Mouse (Mus musculus) cerebellum, adult 11-12 months (tissue): ENCODE measurements around the gene Ergic1.

Experiments used
- DNase-seq: peaks from one replicate; pipeline ENCODE4 v3.0.0; 2022

Ergic1 gene

GRCm38 (mm10) chr17:26631811-26632327 is 70.6 kb downstream of the Ergic1 start:
- peak; percentile 56 for DNase-seq

GRCm38 (mm10) chr17:26633186-26633585 is 71.9 kb downstream of the Ergic1 start:
- DNase-seq = no peak

- no peak for DNase-seq
Measured at GRCm38 (mm10) chr17:26633926-26634325, 72.6 kb downstream of the Ergic1 start.

GRCm38 (mm10) chr17:26634539-26634938 is 73.2 kb downstream of the Ergic1 start:
- no peak for DNase-seq

GRCm38 (mm10) chr17:26635951-26636350 is 74.7 kb downstream of the Ergic1 start:
- DNase-seq = no peak

GRCm38 (mm10) chr17:26637851-26638250 is 76.6 kb downstream of the Ergic1 start:
- DNase-seq = no peak

- peak; percentile 73 for DNase-seq
Measured at GRCm38 (mm10) chr17:26638655-26639054, 77.4 kb downstream of the Ergic1 start.

GRCm38 (mm10) chr17:26639791-26640190 is 78.5 kb downstream of the Ergic1 start:
- DNase-seq = no peak

- no peak for DNase-seq
Measured at GRCm38 (mm10) chr17:26640286-26640740, 79.0 kb downstream of the Ergic1 start.

GRCm38 (mm10) chr17:26643456-26643855 is 82.2 kb downstream of the Ergic1 start:
- DNase-seq = no peak

GRCm38 (mm10) chr17:26643993-26644392 is 82.7 kb downstream of the Ergic1 start:
- DNase-seq = no peak

GRCm38 (mm10) chr17:26644509-26645410 is 83.5 kb downstream of the Ergic1 start:
- no peak for DNase-seq

- no peak for DNase-seq
Measured at GRCm38 (mm10) chr17:26645411-26645854, 84.1 kb downstream of the Ergic1 start.

GRCm38 (mm10) chr17:26647283-26647682 is 86.0 kb downstream of the Ergic1 start:
- no peak for DNase-seq

GRCm38 (mm10) chr17:26649565-26649964 is 88.3 kb downstream of the Ergic1 start:
- DNase-seq = no peak

GRCm38 (mm10) chr17:26650451-26651363 is 89.4 kb downstream of the Ergic1 start:
- DNase-seq = peak; percentile 67

GRCm38 (mm10) chr17:26658854-26659572 is 97.7 kb downstream of the Ergic1 start:
- no peak for DNase-seq

GRCm38 (mm10) chr17:26659573-26659915 is 98.3 kb downstream of the Ergic1 start:
- no peak for DNase-seq

- DNase-seq = peak; percentile 89
Measured at GRCm38 (mm10) chr17:26660192-26660912, 99.1 kb downstream of the Ergic1 start.

- no peak for DNase-seq
Measured at GRCm38 (mm10) chr17:26662204-26662603, 100.9 kb downstream of the Ergic1 start.

GRCm38 (mm10) chr17:26662978-26663683 is 101.8 kb downstream of the Ergic1 start, which contains the start of gene Atp6v0e:
TSS of gene Atp6v0e (plus strand) at chr17:26663231.
- DNase-seq = peak; percentile 94
